Comparison of ENCODE assay signal across 8 mouse cellular contexts in genomic region chr9:21759718-21760117, GRCm38 (mm10). TPM values are rescaled to one million over a fixed set of nuclear protein-coding genes. Genes with fewer than 3 reads are reported as not detected.
DNase-seq lines count a peak whose midpoint lies in the region; ATAC-seq and TF ChIP-seq lines count a peak whose summit lies in the region.

No protein-coding gene starts in this region.

- no peaks in the 10 kb centered on the region for H3K27me3 ChIP-seq in forebrain, postnatal 0 days (ENCODE audit: insufficient read depth, low read length)
- no peaks in the 10 kb centered on the region for H3K27me3 ChIP-seq in midbrain, embryonic 11.5 days (ENCODE audit: control insufficient read depth, insufficient read depth, low read length)

- ATAC-seq in forebrain, postnatal 0 days, result no peak
- ATAC-seq in midbrain, embryonic 11.5 days (ENCODE audit: low FRiP score), result no peak

- 0 out of 2 replicates have a peak, but pooled peaks cover 3% of the 10 kb centered on the region for H3K4me1 ChIP-seq in forebrain, postnatal 0 days (ENCODE audit: insufficient read depth)
- H3K4me1 ChIP-seq in midbrain, embryonic 11.5 days (ENCODE audit: control insufficient read depth, insufficient read depth, low read length), result peaks cover 10% of the 10 kb centered on the region

- H3K4me2 ChIP-seq in forebrain, postnatal 0 days (ENCODE audit: low read depth), result peak overlapping the region; percentile 90
- H3K4me2 ChIP-seq in midbrain, embryonic 11.5 days, result peak overlapping the region; percentile 77

- WGBS in forebrain, postnatal 0 days, result under 1% methylated on average over 20 of the region's 20 CpGs
- 0% methylated on average over 20 of the region's 20 CpGs for WGBS in midbrain, embryonic 11.5 days

- H3K4me3 ChIP-seq in forebrain, postnatal 0 days (ENCODE audit: low read depth, low read length), result peak overlapping the region; percentile 76
- H3K4me3 ChIP-seq in midbrain, embryonic 11.5 days (ENCODE audit: low read depth, low read length), result peak overlapping the region; percentile 83

- TF ChIP-seq CTCF in forebrain, postnatal 0 days (IDR thresholded peaks at IDR 0.05; ENCODE audit: low read depth), result no peak

- H3K9ac ChIP-seq in forebrain, postnatal 0 days, result peak overlapping the region; percentile 40; the same call in 1 of the 2 replicates
- peak overlapping the region; percentile 83 for H3K9ac ChIP-seq in midbrain, embryonic 11.5 days (ENCODE audit: low read length)

- DNase-seq in kidney, adult 9 months, result peak; percentile 41
- no peak for DNase-seq in kidney, postnatal 25 days
- DNase-seq in R1 (ENCODE audit: low read depth, low spot score), result peak; percentile 52
- DNase-seq in forebrain, postnatal 0 days, result no peak
- DNase-seq in midbrain, embryonic 11.5 days (ENCODE audit: low spot score, missing footprints), result peak; percentile 90
- DNase-seq in urinary bladder, adult 2 months (ENCODE audit: low spot score), result no peak
- DNase-seq in adrenal gland, adult 8-10 months, result no peak
- no peak for DNase-seq in gastrocnemius, postnatal 10 days

- no peaks in the 10 kb centered on the region for H3K36me3 ChIP-seq in forebrain, postnatal 0 days (ENCODE audit: insufficient read depth)
- H3K36me3 ChIP-seq in midbrain, embryonic 11.5 days (ENCODE audit: control insufficient read depth, insufficient read depth, low read length), result peaks cover 4% of the 10 kb centered on the region; the same call in 1 of the 2 replicates

- no peaks in the 10 kb centered on the region for H3K9me3 ChIP-seq in forebrain, postnatal 0 days (ENCODE audit: low read length)
- no peaks in the 10 kb centered on the region for H3K9me3 ChIP-seq in midbrain, embryonic 11.5 days (ENCODE audit: control insufficient read depth, low read length)

- H3K27ac ChIP-seq in forebrain, postnatal 0 days (ENCODE audit: low read depth, low read length), result no peak overlapping the region
- H3K27ac ChIP-seq in midbrain, embryonic 11.5 days (ENCODE audit: low read depth, low read length), result no peak overlapping the region

RNA-seq across cellular contexts. Expression of gene Spc24, which starts 0.4 kb away (rescaled TPM):
- total RNA-seq in forebrain, postnatal 0 days (2014; rRNA removed), result 7.7 and 8.2 TPM in 2 replicates
- polyA plus RNA-seq in forebrain, postnatal 0 days (2015; fragmentation: Nextera tagmentation; extraction: Ambion mirVana), result 13.5 and 14.3 TPM in 2 replicates
- 91.3 and 115 TPM in 2 replicates for polyA plus RNA-seq in midbrain, embryonic 11.5 days (2014; fragmentation: Nextera tagmentation; extraction: Ambion mirVana)
- polyA plus RNA-seq in urinary bladder, adult 2 months (2012; rRNA removed), result 2.4 and 3.0 TPM in 2 replicates
- total RNA-seq in adrenal gland, adult 8-10 months (2022), result 1 to 10 TPM in 3 of 4 experiments, under 1 TPM in 1; 0.32 to 4.9 (median 2.1) TPM
- 1 to 10 TPM; 6.1 to 7.3 TPM for total RNA-seq in gastrocnemius, postnatal 10 days (2021)

RNA-seq across cellular contexts. Expression of gene Ldlr, which starts 36.4 kb away (rescaled TPM):
- 19.1 and 26.8 TPM in 2 replicates for total RNA-seq in forebrain, postnatal 0 days (2014; rRNA removed)
- polyA plus RNA-seq in forebrain, postnatal 0 days (2015; fragmentation: Nextera tagmentation; extraction: Ambion mirVana), result 6.5 and 11.1 TPM in 2 replicates
- polyA plus RNA-seq in midbrain, embryonic 11.5 days (2014; fragmentation: Nextera tagmentation; extraction: Ambion mirVana), result 18.9 and 22.1 TPM in 2 replicates
- polyA plus RNA-seq in urinary bladder, adult 2 months (2012; rRNA removed), result 29.2 and 35.7 TPM in 2 replicates
- 100 to 1,000 TPM; 102 to 164 (median 147) TPM for total RNA-seq in adrenal gland, adult 8-10 months (2022)
- total RNA-seq in gastrocnemius, postnatal 10 days (2021), result 10 to 100 TPM; 11.4 to 11.8 TPM

RNA-seq across cellular contexts. Expression of gene Kank2, which starts 38.8 kb away (rescaled TPM):
- 8.5 and 12.4 TPM in 2 replicates for total RNA-seq in forebrain, postnatal 0 days (2014; rRNA removed)
- 2.2 and 2.3 TPM in 2 replicates for polyA plus RNA-seq in forebrain, postnatal 0 days (2015; fragmentation: Nextera tagmentation; extraction: Ambion mirVana)
- polyA plus RNA-seq in midbrain, embryonic 11.5 days (2014; fragmentation: Nextera tagmentation; extraction: Ambion mirVana), result 3.5 and 3.9 TPM in 2 replicates
- 44.6 and 77.0 TPM in 2 replicates for polyA plus RNA-seq in urinary bladder, adult 2 months (2012; rRNA removed)
- total RNA-seq in adrenal gland, adult 8-10 months (2022), result 10 to 100 TPM; 35.0 to 58.9 (median 47.5) TPM
- total RNA-seq in gastrocnemius, postnatal 10 days (2021), result 10 to 100 TPM; 27.4 to 31.6 TPM

Comparison
In these comparisons a context has a peak if more than half of its experiments do, and no peak if none do; other contexts are left out.
1. DNase-seq: peak in kidney, adult 9 months (single experiment), R1 (single experiment) and midbrain, embryonic 11.5 days (single experiment); none in kidney, postnatal 25 days (0 of 2), forebrain, postnatal 0 days (single experiment), urinary bladder, adult 2 months (single experiment), adrenal gland, adult 8-10 months (single experiment) and gastrocnemius, postnatal 10 days (single experiment).